Mouse (Mus musculus): ENCODE data around the gene Gm17545. TPM values are rescaled to one million over a fixed set of nuclear protein-coding genes. Genes with fewer than 3 reads are reported as not detected.

Gm17545 gene
- polyA plus RNA-seq, 1 experiment: not detected

DNA sequence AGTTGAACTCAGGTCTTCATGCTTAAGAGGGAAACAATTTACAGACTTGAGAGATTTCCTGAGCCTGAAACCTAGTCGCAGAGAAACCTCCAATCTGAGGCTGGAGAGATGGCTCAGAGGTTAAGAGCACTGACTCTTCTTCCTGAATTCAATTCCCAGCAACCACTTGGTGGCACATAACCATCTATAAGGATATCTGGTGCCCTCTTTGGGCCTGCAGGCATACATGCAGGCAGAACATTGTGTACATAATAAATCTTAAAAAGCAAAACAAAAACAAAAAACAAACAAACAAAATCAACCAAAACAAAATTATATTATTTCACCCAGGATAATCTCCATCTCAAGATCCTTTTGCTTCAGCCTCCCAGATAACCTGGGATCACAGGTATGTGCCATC is 15.3 kb upstream of the Gm17545 start:
- Histone ChIP-seq H3K27ac (ENCODE audit: insufficient read depth, low read depth, low read length) (no peak overlapping the region), H3K36me3 (ENCODE audit: control insufficient read depth, insufficient read depth, low read length) (no peaks in the 10 kb centered on the region), H3K27me3 (ENCODE audit: control insufficient read depth, insufficient read depth, low read length) (no peaks in the 10 kb centered on the region), H3K4me3 (ENCODE audit: low read depth, low read length) (no peak overlapping the region), H3K4me1 (ENCODE audit: control insufficient read depth, insufficient read depth, insufficient read length, low read length) (no peaks in the 10 kb centered on the region)
- 79% methylated on average over 1 of the region's 1 CpGs for WGBS
- no peak for TF ChIP-seq CTCF (IDR thresholded peaks at IDR 0.05; ENCODE audit: extremely low read depth, insufficient read length, insufficient replicate concordance, low read depth, low read length)
- no peak for TF ChIP-seq POLR2A (IDR thresholded peaks at IDR 0.05; ENCODE audit: low read depth, low read length)

- 83% methylated on average over 10 of the region's 10 CpGs for WGBS
- H3K27me3 ChIP-seq (ENCODE audit: control insufficient read depth, insufficient read depth, low read length): no peaks in the 10 kb centered on the region
- H3K36me3 ChIP-seq (ENCODE audit: control insufficient read depth, insufficient read depth, low read length): peaks cover 17% of the 10 kb centered on the region
- no peak overlapping the region for H3K4me3 ChIP-seq (ENCODE audit: low read depth, low read length)
- H3K27ac ChIP-seq (ENCODE audit: insufficient read depth, low read depth, low read length): no peak overlapping the region
- H3K4me1 ChIP-seq (ENCODE audit: control insufficient read depth, insufficient read depth, insufficient read length, low read length): no peaks in the 10 kb centered on the region
- TF ChIP-seq CTCF (IDR thresholded peaks at IDR 0.05; ENCODE audit: extremely low read depth, insufficient read length, insufficient replicate concordance, low read depth, low read length) (no peak), POLR2A (IDR thresholded peaks at IDR 0.05; ENCODE audit: low read depth, low read length) (no peak)
These were observed 10.9 kb upstream of the Gm17545 start for GRCm38 (mm10) chr9:22443157-22443556.

DNA sequence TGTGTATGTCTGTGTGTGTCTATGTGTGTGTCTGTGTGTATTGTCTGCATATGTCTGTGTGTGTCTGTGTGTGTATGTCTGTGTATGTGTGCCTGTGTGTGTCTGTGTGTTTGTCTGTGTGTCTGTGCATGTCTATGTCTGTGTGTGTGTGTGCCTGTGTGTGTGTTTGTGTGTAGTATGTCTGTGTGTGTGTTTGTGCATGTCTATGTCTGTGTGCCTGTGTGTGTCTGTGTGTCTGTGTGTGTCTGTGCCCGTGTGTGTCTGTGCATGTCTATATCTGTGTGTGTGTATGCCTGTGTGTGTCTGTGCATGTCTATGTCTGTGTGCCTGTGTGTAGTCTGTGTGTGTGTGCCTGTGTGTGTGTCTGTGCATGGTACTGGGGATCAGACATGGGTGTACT is 9.0 kb upstream of the Gm17545 start:
- 86% methylated on average over 1 of the region's 1 CpGs for WGBS
- H3K36me3 ChIP-seq (ENCODE audit: control insufficient read depth, insufficient read depth, low read length): peaks cover 31% of the 10 kb centered on the region
- TF ChIP-seq CTCF (IDR thresholded peaks at IDR 0.05; ENCODE audit: extremely low read depth, insufficient read length, insufficient replicate concordance, low read depth, low read length): no peak
- TF ChIP-seq POLR2A (IDR thresholded peaks at IDR 0.05; ENCODE audit: low read depth, low read length): no peak

DNA sequence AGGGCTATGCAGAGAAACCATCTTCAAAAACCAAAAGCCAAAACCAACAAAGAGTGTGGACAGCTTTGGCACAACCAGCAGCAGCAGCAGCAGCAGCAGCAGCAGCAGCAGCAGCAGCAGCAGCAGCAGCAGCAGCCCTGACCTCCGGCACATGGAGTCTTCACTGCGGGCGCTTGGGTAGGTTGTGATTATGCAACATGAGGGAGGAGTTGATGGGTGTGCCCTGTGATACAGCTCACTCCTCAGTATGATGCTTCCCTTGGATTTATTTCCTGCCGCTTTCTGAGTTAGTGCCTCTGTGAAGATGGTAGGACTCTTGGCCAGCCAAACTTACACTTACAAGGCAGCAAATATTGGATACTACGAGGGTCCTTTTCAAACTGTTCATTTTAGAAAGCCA is 6.9 kb upstream of the Gm17545 start:
- Histone ChIP-seq H3K36me3 (ENCODE audit: control insufficient read depth, insufficient read depth, low read length) (peaks cover 49% of the 10 kb centered on the region), H3K4me3 (ENCODE audit: low read depth, low read length) (no peak overlapping the region), H3K27me3 (ENCODE audit: control insufficient read depth, insufficient read depth, low read length) (no peaks in the 10 kb centered on the region), H3K4me1 (ENCODE audit: control insufficient read depth, insufficient read depth, insufficient read length, low read length) (no peaks in the 10 kb centered on the region), H3K27ac (ENCODE audit: insufficient read depth, low read depth, low read length) (no peak overlapping the region)
- TF ChIP-seq CTCF (IDR thresholded peaks at IDR 0.05; ENCODE audit: extremely low read depth, insufficient read length, insufficient replicate concordance, low read depth, low read length): no peak
- no peak for TF ChIP-seq POLR2A (IDR thresholded peaks at IDR 0.05; ENCODE audit: low read depth, low read length)
- WGBS: 58% methylated on average over 5 of the region's 5 CpGs

More for the DNA sequence above, 9.0 kb upstream of the Gm17545 start:
- no peaks in the 10 kb centered on the region for H3K27me3 ChIP-seq (ENCODE audit: control insufficient read depth, insufficient read depth, low read length)
- H3K4me3 ChIP-seq (ENCODE audit: low read depth, low read length): no peak overlapping the region
- no peak overlapping the region for H3K27ac ChIP-seq (ENCODE audit: insufficient read depth, low read depth, low read length)
- no peaks in the 10 kb centered on the region for H3K4me1 ChIP-seq (ENCODE audit: control insufficient read depth, insufficient read depth, insufficient read length, low read length)

DNA sequence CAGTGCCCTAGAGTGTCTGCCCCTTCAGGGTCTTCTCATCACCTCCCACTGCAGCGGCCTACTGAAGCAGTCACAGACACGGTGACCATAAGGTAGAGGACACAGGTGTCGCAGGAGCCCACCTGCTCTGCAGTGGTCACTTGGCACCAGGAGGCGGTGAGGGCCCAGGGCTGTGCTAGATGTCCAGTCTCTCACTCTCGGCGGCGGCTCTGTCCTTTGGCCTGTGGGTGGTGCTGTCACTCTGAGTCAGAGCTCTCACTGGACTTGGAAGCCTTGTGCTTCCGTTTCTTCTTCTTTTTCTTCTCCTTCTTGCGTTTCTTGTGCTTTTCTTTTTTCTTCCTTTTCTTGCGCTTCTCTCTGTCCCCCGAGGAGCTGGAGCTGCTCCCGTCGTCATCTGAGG is 5.7 kb upstream of the Gm17545 start:
- no peak overlapping the region for H3K4me3 ChIP-seq (ENCODE audit: low read depth, low read length)
- no peak for TF ChIP-seq POLR2A (IDR thresholded peaks at IDR 0.05; ENCODE audit: low read depth, low read length)
- TF ChIP-seq CTCF (IDR thresholded peaks at IDR 0.05; ENCODE audit: extremely low read depth, insufficient read length, insufficient replicate concordance, low read depth, low read length): no peak
- H3K27ac ChIP-seq (ENCODE audit: insufficient read depth, low read depth, low read length): no peak overlapping the region
- peaks cover 59% of the 10 kb centered on the region for H3K36me3 ChIP-seq (ENCODE audit: control insufficient read depth, insufficient read depth, low read length)
- no peaks in the 10 kb centered on the region for H3K4me1 ChIP-seq (ENCODE audit: control insufficient read depth, insufficient read depth, insufficient read length, low read length)
- 87% methylated on average over 13 of the region's 13 CpGs for WGBS
- no peaks in the 10 kb centered on the region for H3K27me3 ChIP-seq (ENCODE audit: control insufficient read depth, insufficient read depth, low read length)

DNA sequence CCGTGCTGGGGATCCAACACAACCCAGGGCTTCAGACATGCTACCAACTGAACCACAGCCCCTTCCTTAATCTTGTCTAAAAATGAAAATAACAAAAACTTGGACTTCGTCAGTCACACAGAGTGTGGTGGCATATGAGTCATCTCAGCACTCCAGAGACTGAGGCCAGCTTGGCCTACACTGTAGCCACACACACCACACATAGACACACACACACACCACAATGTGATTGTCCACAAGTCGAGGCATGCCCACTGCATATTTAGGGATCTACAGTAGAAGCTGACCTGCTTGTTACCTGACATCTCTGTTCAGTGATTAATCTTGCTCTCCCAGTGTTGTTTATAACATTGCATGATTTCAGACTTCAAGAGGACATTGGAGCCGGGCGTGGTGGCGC is 4.9 kb upstream of the Gm17545 start:
- TF ChIP-seq POLR2A (IDR thresholded peaks at IDR 0.05; ENCODE audit: low read depth, low read length) (no peak), CTCF (IDR thresholded peaks at IDR 0.05; ENCODE audit: extremely low read depth, insufficient read length, insufficient replicate concordance, low read depth, low read length) (no peak)
- no peaks in the 10 kb centered on the region for H3K27me3 ChIP-seq (ENCODE audit: control insufficient read depth, insufficient read depth, low read length)
- H3K36me3 ChIP-seq (ENCODE audit: control insufficient read depth, insufficient read depth, low read length): peaks cover 64% of the 10 kb centered on the region
- no peak overlapping the region for H3K27ac ChIP-seq (ENCODE audit: insufficient read depth, low read depth, low read length)
- WGBS: 91% methylated on average over 6 of the region's 6 CpGs
- no peaks in the 10 kb centered on the region for H3K4me1 ChIP-seq (ENCODE audit: control insufficient read depth, insufficient read depth, insufficient read length, low read length)
- no peak overlapping the region for H3K4me3 ChIP-seq (ENCODE audit: low read depth, low read length)

GRCm38 (mm10) chr9:22452697-22453096 is 1.4 kb upstream of the Gm17545 start:
- 94% methylated on average over 10 of the region's 10 CpGs for WGBS

More at GRCm38 (mm10) chr9:22452697-22453096, 1.4 kb upstream of the Gm17545 start:
- Histone ChIP-seq H3K4me3 (ENCODE audit: low read depth, low read length) (no peak overlapping the region), H3K4me1 (ENCODE audit: control insufficient read depth, insufficient read depth, insufficient read length, low read length) (no peaks in the 10 kb centered on the region), H3K27ac (ENCODE audit: insufficient read depth, low read depth, low read length) (no peak overlapping the region), H3K36me3 (ENCODE audit: control insufficient read depth, insufficient read depth, low read length) (peaks cover 78% of the 10 kb centered on the region), H3K27me3 (ENCODE audit: control insufficient read depth, insufficient read depth, low read length) (no peaks in the 10 kb centered on the region)
- TF ChIP-seq CTCF (IDR thresholded peaks at IDR 0.05; ENCODE audit: extremely low read depth, insufficient read length, insufficient replicate concordance, low read depth, low read length) (no peak), POLR2A (IDR thresholded peaks at IDR 0.05; ENCODE audit: low read depth, low read length) (no peak)

Measured in small intestine, adult 2 months (tissue).